Mouse (Mus musculus): ENCODE data around the gene Hdac11. TPM values are rescaled to one million over a fixed set of nuclear protein-coding genes. Genes with fewer than 3 reads are reported as not detected.

The Hdac11 gene
- total RNA-seq, 2 experiments from 2014 or later = 0.77 to 1.4 TPM

Other genes starting within 250 kb of the Hdac11 start
- 25.9 and 32.5 TPM in 2 replicates for gene Iqsec1, start 168.0 kb upstream of the Hdac11 start, total RNA-seq (2015)
- 3.5 and 8.7 TPM in 2 replicates for gene Iqsec1, start 168.0 kb upstream of the Hdac11 start, total RNA-seq (2017)
- gene Nup210, start 39.8 kb upstream of the Hdac11 start, total RNA-seq (2015) = 157 and 167 TPM in 2 replicates
- 173 and 176 TPM in 2 replicates for gene Nup210, start 39.8 kb upstream of the Hdac11 start, total RNA-seq (2017)
- not detected in 2 replicates for gene Fbln2, start 55.8 kb downstream of the Hdac11 start, total RNA-seq (2015)
- not detected in 2 replicates for gene Fbln2, start 55.8 kb downstream of the Hdac11 start, total RNA-seq (2017)

Data from megakaryocyte progenitor cell, adult 5-6 weeks (primary cell).